Mouse (Mus musculus) testis, adult 2 months (tissue): Measurements from ENCODE around the gene Rgs16. TPM values are rescaled to one million over a fixed set of nuclear protein-coding genes. Genes with fewer than 3 reads are reported as not detected.

Experiments used
- H3K27ac ChIP-seq: fragments of 200-500 bp; 2 replicates; pipeline ENCODE4 v1.5.1; 2012; ENCODE audit warnings: low read depth, low read length; ENCODE audit not compliant: control insufficient read depth, insufficient read depth
- H3K27me3 ChIP-seq: fragments of 200-500 bp; 2 replicates; pipeline ENCODE4 v1.6.1; 2012; ENCODE audit warnings: mild to moderate bottlenecking, low read length, moderate library complexity; ENCODE audit not compliant: control insufficient read depth, insufficient read depth
- H3K36me3 ChIP-seq: fragments of 200-500 bp; 2 replicates; pipeline ENCODE4 v1.6.1; 2012; ENCODE audit warnings: mild to moderate bottlenecking, low read length; ENCODE audit not compliant: control insufficient read depth, insufficient read depth
- H3K4me1 ChIP-seq: fragments of 200-500 bp; 2 replicates; pipeline ENCODE4 v1.6.1; 2012; ENCODE audit warnings: low read length; ENCODE audit not compliant: control insufficient read depth, insufficient read depth
- H3K4me3 ChIP-seq: fragments of 200-500 bp; 2 replicates; pipeline ENCODE4 v1.5.1; 2012; ENCODE audit warnings: low read depth, mild to moderate bottlenecking, low read length, moderate library complexity, mixed read lengths; ENCODE audit not compliant: control insufficient read depth
- CTCF ChIP-seq: fragments of 200-500 bp; IDR thresholded peaks from 2 replicates; pipeline ENCODE4 v1.5.1; 2012; ENCODE audit warnings: low read depth, mild to moderate bottlenecking, inconsistent platforms, low read length, moderate library complexity; ENCODE audit not compliant: control insufficient read depth, insufficient read depth, insufficient replicate concordance
- POLR2A ChIP-seq: fragments of 200-500 bp; IDR thresholded peaks from 2 replicates; pipeline ENCODE4 v1.6.1; 2012; ENCODE audit warnings: low read depth, mild to moderate bottlenecking, inconsistent platforms, low read length, moderate library complexity; ENCODE audit not compliant: control insufficient read depth
- polyA plus RNA-seq: library from polyadenylated mRNA; depleted of rRNA; stranded (reverse); fragments of >200 nt; gene quantifications from 2 replicates; pipeline ENCODE4 v1.2.3, GENCODE M21; 2012

Rgs16 gene
- polyA plus RNA-seq, 1 experiment, result 0.89 TPM

GRCm38 (mm10) chr1:153704996-153705395 is 35.2 kb upstream of the Rgs16 start:
- H3K27ac ChIP-seq, result no peak overlapping the region
- H3K4me3 ChIP-seq, result no peak overlapping the region
- H3K36me3 ChIP-seq, result no peaks in the 10 kb centered on the region
- H3K27me3 ChIP-seq, result no peaks in the 10 kb centered on the region
- H3K4me1 ChIP-seq, result no peaks in the 10 kb centered on the region
- no peak for TF ChIP-seq POLR2A
- no peak for TF ChIP-seq CTCF

- no peaks in the 10 kb centered on the region for H3K27me3 ChIP-seq
- H3K4me1 ChIP-seq, result no peaks in the 10 kb centered on the region
- H3K27ac ChIP-seq, result no peak overlapping the region
- H3K4me3 ChIP-seq, result no peak overlapping the region
- no peaks in the 10 kb centered on the region for H3K36me3 ChIP-seq
- TF ChIP-seq CTCF (no peak), POLR2A (no peak)
Observed at GRCm38 (mm10) chr1:153708626-153709025, 31.5 kb upstream of the Rgs16 start.

- TF ChIP-seq POLR2A (no peak), CTCF (no peak)
- Histone ChIP-seq H3K4me1 (no peaks in the 10 kb centered on the region), H3K27ac (no peak overlapping the region), H3K36me3 (no peaks in the 10 kb centered on the region), H3K27me3 (no peaks in the 10 kb centered on the region), H3K4me3 (no peak overlapping the region)
Observed at GRCm38 (mm10) chr1:153709451-153709850, 30.7 kb upstream of the Rgs16 start.

- H3K4me3 ChIP-seq, result no peak overlapping the region
Observed at GRCm38 (mm10) chr1:153711544-153712262, 28.4 kb upstream of the Rgs16 start.

GRCm38 (mm10) chr1:153712633-153713032 is 27.5 kb upstream of the Rgs16 start:
- H3K4me3 ChIP-seq, result no peak overlapping the region
- no peaks in the 10 kb centered on the region for H3K4me1 ChIP-seq
- no peaks in the 10 kb centered on the region for H3K27me3 ChIP-seq
- no peaks in the 10 kb centered on the region for H3K36me3 ChIP-seq
- no peak overlapping the region for H3K27ac ChIP-seq
- no peak for TF ChIP-seq CTCF
- TF ChIP-seq POLR2A, result no peak

More at GRCm38 (mm10) chr1:153711544-153712262, 28.4 kb upstream of the Rgs16 start:
- Histone ChIP-seq H3K27ac (no peak overlapping the region), H3K27me3 (no peaks in the 10 kb centered on the region), H3K36me3 (no peaks in the 10 kb centered on the region), H3K4me1 (no peaks in the 10 kb centered on the region)
- TF ChIP-seq POLR2A (no peak), CTCF (no peak)

- Histone ChIP-seq H3K36me3 (no peaks in the 10 kb centered on the region), H3K27ac (no peak overlapping the region), H3K27me3 (no peaks in the 10 kb centered on the region), H3K4me3 (peak overlapping the region; percentile 72), H3K4me1 (no peaks in the 10 kb centered on the region)
- TF ChIP-seq POLR2A, result no peak
- no peak for TF ChIP-seq CTCF
Observed at GRCm38 (mm10) chr1:153717990-153718389, 22.2 kb upstream of the Rgs16 start.

GRCm38 (mm10) chr1:153720935-153721334 is 19.2 kb upstream of the Rgs16 start:
- Histone ChIP-seq H3K36me3 (no peaks in the 10 kb centered on the region), H3K27ac (no peak overlapping the region), H3K4me1 (peaks cover 6% of the 10 kb centered on the region; the same call in 1 of the 2 replicates), H3K27me3 (no peaks in the 10 kb centered on the region), H3K4me3 (no peak overlapping the region)
- TF ChIP-seq CTCF, result no peak
- no peak for TF ChIP-seq POLR2A
